Mouse (Mus musculus) retina, postnatal 1 day (tissue): ENCODE results near the gene Gm45021.

Experiments used
- DNase-seq: peaks from one replicate; pipeline ENCODE4 v3.0.0-alpha.2; 2012

The Gm45021 gene

DNA sequence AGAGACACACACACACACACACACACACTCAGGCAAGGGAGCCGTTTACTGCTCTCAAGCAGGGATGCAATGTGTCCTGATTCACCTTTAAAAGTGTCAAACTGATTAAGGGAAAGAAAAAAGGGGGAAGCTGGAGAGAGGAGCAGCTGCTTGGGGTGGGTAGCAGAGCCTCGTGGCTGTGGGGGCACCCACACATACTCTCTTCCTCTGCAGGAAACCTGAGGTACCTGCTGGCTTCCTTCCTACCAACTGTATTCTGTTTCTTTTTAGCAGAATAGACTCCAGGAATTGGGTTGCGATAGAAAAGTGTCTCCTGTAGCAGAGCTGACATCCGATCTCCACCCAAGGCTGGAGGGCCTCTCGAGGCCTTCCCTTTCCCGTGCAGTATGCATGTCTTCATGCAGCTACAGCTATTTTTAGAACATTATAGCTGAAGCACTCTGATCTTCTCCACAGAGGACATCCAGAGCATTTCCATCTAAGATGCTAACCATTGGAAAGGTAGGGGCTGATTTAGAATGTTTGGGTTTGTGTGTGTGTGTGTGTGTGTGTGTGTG, at the start of gene Gm45021:
Gene Gm45021, plus strand, starts transcription at position 417 of the 557 bp plus-strand sequence.
- DNase-seq: no peak

- DNase-seq: no peak
Measured at GRCm38 (mm10) chr6:48539860-48540259, 49.5 kb upstream of the Gm45021 start.

DNA sequence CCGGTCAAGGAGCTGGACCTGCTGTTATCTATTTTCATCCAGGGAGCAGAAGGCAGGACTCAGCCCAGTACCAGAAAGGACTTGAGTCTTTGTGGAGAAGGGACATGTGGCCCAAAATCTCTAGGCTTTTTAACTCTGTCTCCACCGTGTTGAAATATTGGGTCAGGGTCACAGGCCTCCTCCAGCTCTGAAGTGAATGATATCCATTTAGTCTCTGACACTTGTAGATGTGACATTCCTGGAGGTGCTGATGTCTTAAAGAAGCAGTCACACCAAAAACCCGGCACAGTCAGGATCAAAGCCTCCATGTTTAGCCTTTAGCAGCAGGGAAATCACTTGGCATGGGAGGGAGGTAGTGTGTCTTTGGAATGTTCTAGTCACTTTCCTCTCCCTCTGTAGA, 48.7 kb upstream of the Gm45021 start:
- DNase-seq: no peak

DNA sequence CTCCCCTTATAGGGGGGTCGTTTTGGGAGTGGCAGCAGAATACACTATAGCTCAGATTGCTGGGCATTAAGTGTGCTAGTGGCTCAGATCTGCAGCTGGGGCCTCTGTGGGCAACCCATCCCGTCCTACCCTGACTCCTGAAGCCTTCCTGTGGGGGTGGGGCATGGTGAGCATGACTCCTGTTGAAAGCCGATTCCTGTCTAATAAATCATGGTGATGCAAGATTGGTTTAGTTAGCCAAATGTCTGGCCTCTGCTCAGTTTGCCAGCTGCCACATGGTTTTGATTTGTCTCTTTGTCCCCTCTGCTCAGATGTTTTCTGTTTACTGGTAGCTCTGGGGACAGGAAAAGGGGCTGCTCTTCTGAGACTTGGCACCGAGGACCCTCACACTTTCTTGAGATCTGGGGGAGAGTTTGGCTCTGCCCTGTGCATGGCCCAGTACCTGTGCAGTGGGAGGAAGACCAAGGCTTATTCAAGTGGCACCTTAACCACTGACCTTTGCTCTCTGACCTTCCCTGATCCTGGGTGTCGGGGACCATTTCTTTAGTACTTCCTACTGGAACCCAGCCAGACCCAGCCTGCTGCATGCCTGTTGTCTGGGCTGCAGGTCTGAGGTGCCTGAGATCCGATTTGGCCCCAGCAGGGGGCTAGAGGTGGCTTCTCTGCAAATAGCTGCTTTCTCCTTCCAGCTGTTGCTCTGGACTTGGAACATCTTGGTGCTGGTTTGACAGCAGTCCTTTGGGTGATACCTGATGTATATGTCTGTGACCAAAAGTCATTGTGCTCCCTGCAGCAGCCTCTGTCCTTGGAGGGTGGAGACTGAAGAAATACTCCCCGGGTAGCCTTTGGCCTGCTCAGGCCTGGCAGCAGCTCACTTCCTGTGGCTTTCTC, 47.6 kb upstream of the Gm45021 start:
- DNase-seq: no peak

- no peak for DNase-seq
Measured at GRCm38 (mm10) chr6:48542631-48543030, 46.8 kb upstream of the Gm45021 start.

- no peak for DNase-seq
Measured at GRCm38 (mm10) chr6:48545251-48545650, 44.2 kb upstream of the Gm45021 start.

DNA sequence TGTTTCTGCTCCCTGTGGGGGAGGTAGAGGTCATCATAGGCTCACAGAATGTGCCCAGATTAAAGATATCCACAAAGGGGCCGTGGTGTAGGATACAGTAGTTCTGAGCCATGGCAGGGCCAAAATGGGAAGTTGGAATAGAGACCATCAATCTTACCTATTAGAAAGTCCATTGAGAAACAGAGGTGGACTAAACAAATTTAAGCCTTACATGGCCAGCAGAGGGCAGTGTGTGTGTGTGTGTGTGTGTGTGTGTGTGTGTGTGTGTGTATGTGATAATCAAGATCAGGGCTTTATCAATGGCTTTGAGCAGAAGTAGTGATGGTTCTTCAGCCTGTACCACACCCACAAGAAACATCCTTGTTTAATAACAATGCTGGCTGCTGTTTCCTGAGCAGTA, 43.1 kb upstream of the Gm45021 start:
- DNase-seq: peak; percentile 60

DNA sequence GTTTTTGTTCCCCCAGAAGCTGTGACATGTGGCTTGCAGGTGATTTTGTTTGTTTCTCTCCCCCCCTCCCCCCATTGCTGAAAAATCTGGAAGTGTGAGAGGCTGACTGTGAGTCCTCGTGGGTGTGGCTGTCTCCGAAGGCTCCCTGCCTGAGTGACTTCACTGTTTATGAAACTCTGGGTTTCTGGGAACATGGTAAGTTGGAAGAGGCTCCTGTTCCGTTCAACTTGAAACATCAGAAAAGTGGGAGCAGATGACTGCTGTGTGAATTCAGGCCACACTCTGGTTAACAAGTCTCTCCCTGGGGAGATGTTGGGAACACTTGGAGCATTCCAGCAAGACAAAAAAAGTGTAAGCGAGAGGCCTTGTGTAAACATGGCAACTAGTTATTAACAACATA, 42.6 kb upstream of the Gm45021 start:
- DNase-seq: no peak

DNA sequence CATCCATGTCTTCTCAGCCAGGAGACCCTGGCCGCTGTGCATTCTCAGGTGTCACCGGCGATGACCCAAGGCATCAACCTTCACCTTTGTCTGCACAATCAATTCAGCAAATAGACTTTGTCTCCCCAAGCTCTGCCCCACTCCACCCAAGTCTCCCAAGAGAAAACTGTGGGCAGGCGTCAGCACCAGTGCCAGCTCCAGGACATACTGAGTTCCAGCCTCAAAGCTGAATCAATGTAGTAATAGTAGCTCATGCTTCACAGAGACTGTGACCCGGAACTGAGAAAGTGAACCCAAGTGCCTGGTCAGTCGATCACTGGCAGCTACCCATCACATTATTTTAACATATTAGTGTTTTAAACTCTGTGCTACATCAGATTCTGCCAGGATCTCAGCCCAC, 41.1 kb upstream of the Gm45021 start:
- DNase-seq: no peak

GRCm38 (mm10) chr6:48552918-48553317, 36.5 kb upstream of the Gm45021 start:
- DNase-seq: peak; percentile 47

- no peak for DNase-seq
Measured at GRCm38 (mm10) chr6:48553819-48554218, 35.6 kb upstream of the Gm45021 start.

- DNase-seq: peak; percentile 97
Measured at GRCm38 (mm10) chr6:48554280-48555103, 34.9 kb upstream of the Gm45021 start, which contains the start of gene Lrrc61. Lrrc61 (plus strand) TSS chr6:48554796.

- peak; percentile 92 for DNase-seq
Measured at GRCm38 (mm10) chr6:48555104-48555890, 34.1 kb upstream of the Gm45021 start.

- no peak for DNase-seq
Measured at GRCm38 (mm10) chr6:48555956-48556355, 33.5 kb upstream of the Gm45021 start.

- DNase-seq: no peak
Measured at GRCm38 (mm10) chr6:48565693-48566310, 23.6 kb upstream of the Gm45021 start.

DNA sequence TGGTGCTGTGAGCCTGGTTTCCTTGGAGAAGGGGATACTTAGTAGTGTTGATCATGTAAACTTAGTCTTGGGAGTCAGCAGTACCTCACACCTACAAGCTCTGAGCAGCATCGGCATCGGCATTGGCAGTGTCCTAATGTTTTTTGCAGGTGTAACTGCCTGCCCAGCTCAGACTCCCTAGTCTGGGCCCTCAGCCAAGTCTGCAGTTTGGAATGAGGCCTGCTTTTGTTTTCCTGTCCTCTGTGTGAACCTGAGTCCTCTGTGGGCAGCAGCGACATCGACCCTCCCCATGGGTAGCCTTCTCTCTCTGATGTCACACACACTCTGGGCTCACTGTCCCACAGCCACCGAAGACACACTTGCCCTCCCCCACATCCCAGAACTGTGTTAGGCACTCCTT, 23.1 kb upstream of the Gm45021 start:
- DNase-seq: peak; percentile 70

- peak; percentile 36 for DNase-seq
Measured at GRCm38 (mm10) chr6:48568036-48568984, 21.1 kb upstream of the Gm45021 start.

- DNase-seq: no peak
Measured at GRCm38 (mm10) chr6:48569065-48569807, 20.2 kb upstream of the Gm45021 start.

GRCm38 (mm10) chr6:48572014-48572413, 17.4 kb upstream of the Gm45021 start:
- no peak for DNase-seq

DNA sequence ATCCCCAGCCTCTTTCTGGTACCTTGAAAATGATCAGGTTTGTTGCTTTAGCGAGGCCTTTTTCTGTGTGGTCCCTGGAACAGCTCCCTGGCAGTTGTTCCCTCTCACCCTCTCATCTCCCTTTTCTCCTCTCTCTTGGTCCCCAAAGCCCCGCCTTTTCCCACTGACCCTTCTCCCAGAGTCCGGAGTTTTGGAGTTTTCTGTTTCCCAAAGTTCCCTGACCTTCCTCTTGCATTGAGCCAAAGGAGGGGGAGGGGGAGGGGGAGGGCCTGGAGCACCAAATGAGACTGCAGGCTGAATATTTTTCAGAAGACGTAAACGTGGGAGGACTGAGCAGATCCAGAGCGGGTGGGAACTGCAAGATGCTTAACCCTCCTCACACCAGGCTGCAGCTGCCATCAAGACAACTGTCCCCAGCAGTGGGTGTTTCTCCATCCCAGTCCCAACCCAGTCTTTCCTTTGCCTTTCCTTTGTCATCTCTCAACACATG, 16.8 kb upstream of the Gm45021 start, which contains the start of gene Rarres2:
Gene Rarres2, minus strand, starts transcription at position 218 of the 490 bp plus-strand sequence.
- no peak for DNase-seq
